Mouse (Mus musculus) kidney, postnatal 4 days (tissue): ENCODE measurements at regions not wholly inside any gene's neighbourhood (a gene's known extent, or its start where the extent isn't known, plus 50 kb on each side); places are given as distances from the start of the nearest gene placed in this dataset.

ENCODE experiments used
- DNase-seq, 2 experiments: peaks; one replicate each; pipeline ENCODE4 v3.0.0; 2021; ENCODE audit warnings: mixed read lengths in 2 of 2

DNA sequence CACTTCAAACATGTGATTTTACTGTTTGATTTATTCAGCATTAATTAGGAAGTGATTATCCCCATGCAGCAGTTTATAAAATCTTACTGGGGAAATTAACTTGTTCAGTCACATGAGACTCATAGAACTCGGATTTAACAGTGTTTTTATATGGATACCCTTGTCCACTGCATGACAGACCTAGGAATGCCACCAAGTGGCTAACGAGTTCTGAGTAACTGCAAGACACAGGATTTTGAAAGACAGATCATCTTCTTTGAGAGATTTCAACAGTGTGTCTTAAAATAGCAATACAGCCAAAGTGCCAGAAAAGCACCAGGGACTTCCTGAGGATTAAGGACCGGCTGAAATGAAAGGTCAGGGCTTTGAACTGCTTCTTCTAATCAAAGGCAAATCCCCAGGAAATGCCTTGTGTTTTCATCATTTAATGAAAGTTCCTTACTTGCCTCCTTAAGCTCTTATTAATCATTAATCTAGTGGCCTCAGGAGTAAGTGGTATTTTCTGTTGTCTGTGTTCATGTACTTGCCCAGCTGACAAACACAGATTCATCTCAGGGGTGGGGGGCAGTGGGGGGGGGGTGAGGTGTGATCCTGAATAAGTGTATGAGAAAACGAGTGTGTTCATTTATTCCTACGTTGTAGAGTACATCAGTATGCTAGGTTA is 193.4 kb downstream of the Gm13691 start:
- peak in 1 of 2 experiments; percentile 7 for DNase-seq

DNA sequence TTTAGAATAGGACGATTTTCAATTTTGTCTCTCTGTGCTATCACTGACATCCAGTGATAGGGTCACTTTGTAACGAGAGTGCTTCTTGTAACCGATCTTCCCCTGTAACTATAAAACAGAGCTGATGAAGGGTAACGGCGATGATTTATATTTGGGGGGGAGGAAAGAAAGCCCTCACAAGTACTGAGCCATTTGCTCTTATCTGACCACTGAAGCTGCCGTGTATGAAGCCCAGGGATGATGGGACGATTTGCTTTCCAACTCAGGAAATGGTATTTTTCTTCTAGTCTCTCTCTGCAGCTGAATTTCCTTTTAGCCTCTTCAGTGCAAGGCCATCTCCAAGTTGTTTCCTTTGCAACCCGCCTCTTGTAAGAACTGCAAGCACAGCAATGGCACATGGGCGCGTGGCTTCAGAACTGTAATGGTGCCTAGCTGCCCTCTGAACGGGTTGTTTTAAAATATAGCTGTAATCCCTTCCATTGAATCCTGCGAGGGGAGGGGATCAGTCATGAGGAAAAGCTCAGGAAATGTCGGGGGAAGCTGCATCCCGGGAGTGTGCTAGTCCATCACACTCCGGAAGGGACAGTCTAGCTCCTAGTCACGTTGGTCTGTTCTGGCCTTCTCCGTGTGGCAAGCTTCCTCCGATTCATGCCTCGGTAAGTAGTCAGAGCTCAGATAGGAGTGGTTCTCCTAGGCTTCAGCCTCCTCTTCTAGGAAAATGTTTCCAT is 194.1 kb downstream of the Gm13691 start:
- peak; percentile 27 to 66 for DNase-seq

DNA sequence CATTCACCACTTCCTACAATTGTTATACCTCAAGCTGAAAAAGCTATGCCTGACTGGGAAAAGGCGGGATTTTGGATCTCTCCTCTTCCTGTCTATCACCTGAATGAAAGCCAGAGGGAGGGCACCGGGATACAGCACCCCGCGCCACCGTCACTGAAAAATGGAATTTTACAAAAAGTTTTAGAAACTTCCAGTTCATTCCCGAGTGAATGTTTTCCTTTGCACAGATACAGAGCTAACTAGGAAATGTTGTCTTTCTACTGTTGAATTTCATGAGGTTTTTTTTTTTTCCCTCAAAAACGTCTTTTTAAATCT is 194.6 kb downstream of the Gm13691 start:
- DNase-seq = no peak

DNA sequence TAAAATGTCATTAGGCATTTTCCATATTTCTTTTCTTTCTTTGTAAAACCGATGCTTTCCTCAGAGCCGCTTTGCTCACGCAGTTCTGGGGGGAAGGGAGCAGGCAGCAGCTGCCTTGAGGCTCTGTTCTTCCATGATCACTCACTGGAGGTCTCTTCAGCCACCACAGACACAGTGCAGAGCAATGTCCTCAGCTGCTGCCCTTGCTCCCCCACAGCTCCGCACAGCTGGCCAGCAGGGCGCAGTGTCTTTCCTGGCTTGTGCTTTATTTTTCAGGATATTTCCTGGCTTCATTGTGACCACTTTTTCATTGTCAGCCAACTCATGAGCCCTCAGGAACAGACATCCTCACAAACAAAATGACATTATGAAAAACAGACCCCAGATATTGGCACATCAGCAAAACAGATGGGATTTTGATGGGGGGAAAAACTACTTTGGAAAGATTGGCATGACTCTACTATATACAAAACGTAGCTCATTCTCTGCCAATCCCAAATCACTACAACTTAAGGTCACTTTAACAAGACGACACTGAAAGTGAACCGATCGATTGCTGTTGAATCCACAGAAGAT is 195.9 kb downstream of the Gm13691 start:
- DNase-seq = peak; percentile 71 to 77

DNA sequence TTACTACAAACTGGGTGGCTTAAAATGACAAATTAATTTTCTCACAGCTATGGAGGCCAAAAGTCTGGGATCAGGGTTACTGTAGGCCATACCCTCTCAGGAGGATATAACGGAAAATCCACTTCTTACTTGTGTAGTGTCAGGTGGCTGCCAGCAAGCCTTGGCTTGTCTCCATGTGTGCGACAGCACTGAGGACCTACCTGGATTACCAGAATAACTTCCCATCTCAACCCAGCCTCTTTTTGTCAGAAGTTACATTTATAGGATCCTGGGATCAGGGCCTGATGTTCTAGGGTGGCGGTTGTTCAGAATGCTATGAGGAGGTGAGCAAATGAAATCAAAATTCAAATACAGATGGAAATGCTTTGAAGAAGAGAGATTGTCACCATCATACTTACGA is 197.1 kb downstream of the Gm13691 start:
- DNase-seq = no peak

DNA sequence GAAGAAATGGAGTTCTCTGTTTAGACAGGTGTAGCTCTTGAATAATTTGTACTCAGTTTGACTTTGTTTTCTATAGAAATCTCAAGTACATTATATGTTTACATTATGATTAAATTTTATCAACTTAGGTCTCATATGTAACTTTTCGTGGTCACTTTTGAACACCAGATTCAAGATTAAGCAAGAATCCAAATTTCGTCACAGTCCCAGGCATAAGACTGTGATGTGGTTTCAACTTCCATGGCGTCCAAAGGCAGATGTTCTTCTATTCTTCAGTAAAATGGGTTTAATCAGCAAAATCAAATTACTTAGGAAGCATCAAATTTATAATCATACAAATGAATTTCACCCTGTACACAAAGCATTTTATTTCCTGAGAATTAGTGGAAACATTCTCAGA is 198.9 kb downstream of the Gm13691 start:
- DNase-seq = no peak

DNA sequence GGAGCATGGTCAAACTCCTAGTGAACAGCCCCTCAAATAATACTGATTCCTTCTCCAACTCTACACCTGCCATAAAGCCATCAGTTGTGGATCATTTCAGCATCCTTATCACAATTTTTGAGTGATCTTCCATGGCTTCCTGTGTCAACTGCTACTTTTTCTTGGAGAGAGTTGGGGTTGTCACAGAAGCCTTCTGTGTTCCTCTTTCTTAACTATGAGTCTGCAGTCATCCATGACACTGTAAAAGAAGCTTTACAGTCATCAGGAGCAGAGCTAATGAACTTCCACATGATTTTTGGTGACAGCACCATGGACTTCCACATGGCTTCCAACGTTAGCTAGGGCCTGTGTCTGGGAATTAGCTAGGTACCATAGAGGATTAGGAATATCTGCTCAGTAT is 208.1 kb downstream of the Calcrl start:
- no peak for DNase-seq

DNA sequence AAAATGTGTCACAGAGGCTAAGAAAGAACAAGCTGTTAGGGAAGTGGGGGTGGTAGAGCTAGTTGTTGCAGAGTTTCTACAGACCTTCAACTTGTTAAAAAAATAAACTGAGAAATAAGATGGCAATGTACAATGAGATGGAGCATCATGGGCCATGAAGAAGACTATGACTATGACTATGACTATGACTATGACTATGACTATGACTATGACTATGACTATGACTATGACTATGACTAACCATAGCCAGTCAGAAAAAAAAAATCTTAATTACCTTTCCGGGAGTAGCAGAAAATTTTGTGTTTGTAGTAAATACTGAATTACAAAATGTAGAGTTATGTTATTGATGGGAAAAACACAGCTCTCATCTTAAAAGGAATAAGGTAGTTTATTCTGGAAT is 203.2 kb downstream of the Calcrl start:
- DNase-seq = no peak

DNA sequence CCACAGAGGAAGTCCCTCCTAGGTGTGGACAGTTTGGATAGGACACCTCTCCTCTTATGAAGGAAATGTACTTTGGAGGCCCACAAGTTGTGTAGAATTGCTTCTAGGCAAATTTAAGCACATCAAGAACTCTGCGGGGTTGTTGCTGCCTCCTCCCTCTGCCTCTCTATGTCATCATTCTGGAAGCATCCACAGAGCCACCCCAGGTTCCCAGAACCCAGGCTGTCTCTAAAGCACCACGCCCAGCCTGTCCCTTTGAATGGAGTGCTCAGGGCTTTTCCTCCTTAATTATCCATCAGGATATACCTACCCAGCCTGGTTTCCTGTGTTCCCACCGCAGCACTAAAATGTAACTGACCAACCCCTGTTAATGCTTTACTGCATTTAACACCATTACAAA is 195.4 kb downstream of the Calcrl start:
- DNase-seq = peak; percentile 10 to 28

DNA sequence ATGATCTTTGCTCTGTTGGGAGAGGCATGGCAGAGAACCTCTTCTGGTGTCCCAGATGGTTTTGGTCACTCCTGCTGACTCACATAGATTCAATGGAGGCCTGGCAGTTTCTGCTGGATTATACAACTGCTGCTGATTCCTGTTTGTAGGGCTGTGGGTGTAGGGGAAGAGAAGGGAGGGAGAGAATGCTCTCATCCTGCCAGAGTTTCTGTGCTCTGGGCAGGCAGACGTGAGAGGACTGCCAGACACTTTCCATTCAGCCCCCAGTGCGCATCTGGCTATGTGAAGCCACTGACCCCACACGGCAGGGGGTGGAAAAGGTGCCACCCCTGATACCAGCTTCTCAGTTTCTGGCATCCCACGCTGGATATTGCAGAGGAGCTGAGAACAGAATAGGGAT is 189.6 kb downstream of the Calcrl start:
- no peak for DNase-seq

DNA sequence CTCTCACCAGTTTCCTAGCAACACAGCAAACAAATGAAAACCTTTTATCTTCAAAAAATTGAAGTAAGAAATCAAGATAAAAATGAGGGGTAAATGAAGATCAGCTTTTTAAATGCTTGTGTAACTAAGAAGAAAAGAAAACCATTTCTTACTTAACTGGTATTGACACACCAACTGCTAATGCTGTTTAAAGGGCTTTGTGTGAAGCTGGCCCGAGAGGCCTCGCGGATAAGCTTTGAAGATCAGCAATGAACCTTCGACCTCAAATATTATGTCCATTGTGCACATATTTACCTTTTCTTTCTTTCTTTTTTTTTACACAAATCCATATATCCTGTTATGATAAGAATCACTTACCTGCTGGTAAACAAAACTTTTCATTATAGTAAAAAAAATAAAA is 184.0 kb downstream of the Calcrl start:
- no peak for DNase-seq

DNA sequence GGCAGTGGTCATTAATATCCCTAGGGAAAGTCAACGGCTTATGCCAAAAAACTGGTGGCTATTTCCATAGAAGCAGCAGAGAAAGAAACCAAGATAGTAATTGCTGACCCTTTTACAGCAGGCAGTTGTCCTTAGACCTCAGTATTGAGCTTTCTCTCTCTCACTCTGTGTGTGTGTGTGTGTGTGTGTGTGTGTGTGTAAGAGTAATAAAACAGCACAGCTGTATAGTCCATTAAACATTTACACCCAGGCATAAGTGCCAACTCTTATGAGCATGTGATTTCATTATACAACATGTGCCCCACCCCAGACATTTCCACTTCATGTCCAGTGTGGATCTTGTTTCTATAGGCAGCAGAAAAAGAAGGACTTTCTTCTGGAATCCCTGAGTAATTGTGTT is 183.2 kb downstream of the Calcrl start:
- DNase-seq = no peak

DNA sequence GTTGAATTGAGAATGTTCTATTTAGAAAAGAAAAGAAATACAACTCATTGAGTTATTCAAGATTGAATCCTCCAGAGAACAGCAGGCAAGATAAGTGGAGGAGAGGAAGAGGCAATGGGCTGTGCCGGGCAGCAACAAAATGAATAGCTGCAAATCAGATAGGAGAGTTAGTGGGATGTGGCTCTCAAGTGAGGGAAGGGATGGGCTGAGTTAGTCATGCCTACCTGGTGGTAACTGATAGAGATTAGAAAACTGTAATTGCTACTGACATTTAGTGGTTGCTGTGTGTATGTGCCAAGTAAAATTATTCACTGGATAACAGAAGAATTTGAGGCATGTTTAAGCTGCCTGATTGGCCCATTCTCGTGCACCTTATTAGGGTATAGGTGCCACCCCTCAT is 179.3 kb downstream of the Calcrl start:
- DNase-seq = no peak

DNA sequence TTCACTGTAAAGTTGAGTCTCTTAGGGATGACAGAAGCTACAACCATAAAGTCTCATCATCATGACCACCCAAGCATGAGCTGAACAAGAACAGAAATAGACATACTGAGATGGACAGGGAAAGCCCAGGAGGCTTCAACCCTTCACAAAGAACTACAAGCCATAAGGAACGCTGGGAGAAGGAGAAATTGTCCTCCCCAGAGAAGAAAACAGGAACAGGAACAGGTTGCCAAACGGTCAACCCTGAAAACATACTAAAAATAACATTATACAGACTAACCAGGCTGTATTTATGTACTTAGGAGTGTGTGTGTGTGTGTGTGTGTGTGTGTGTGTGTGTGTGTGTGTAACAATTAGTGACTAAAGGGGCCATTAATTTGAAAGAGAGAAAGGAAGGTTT is 178.6 kb downstream of the Calcrl start:
- no peak for DNase-seq

DNA sequence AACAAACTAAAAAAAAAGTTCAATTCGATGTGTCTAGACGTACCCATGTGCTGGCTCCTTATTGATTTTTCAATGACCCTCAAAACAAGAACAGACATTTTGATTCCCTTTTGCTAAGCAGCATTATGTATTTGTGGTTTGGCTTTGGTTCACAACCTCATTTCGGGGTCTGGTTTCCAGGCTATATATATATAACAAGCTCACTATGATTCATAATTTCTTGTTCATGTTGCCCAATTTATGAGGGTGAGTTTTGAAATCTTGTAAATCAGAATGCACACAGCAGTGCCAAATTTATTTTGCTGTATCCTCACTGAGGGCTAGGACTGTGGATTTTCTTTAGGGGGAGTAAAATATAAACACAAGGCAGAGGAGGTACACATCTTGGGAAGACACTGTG is 177.0 kb downstream of the Calcrl start:
- no peak for DNase-seq

DNA sequence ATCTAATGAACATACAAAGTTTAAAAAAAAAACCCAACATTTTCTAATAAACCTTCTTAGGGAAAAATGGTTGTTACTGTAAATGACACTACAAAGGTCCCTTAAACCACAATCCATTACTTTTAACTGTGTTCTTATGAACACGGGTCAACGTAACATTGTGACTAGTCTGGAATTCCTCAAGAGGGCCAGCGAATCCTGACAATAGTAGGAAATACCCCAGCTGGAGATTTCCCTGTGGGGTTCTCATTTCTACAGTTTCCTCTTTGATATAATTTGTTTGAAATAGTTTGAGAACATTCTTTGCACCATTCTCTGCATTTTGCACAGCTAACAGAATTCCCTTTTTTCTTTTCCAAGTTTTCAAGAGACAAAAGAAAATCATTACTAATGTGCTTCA is 175.3 kb downstream of the Calcrl start:
- no peak for DNase-seq

DNA sequence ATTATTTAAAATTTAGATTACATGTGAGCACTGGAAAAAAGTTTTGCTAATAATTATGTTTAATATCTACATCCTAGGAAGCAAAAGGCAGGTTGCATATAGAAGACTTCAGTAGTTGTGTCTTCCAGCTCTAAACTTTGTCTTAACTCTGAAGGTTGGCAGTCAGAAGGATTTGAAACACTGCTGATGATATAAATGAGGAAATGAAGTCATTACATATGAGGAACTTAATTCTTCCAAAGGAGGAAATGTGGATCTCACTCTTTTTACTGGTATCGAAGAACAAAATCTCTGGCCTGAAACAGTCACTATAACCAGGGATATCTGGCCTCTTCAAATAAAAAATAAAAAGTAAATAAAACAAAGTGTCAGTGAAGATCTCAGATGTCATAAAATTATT is 173.1 kb downstream of the Calcrl start:
- DNase-seq = no peak

DNA sequence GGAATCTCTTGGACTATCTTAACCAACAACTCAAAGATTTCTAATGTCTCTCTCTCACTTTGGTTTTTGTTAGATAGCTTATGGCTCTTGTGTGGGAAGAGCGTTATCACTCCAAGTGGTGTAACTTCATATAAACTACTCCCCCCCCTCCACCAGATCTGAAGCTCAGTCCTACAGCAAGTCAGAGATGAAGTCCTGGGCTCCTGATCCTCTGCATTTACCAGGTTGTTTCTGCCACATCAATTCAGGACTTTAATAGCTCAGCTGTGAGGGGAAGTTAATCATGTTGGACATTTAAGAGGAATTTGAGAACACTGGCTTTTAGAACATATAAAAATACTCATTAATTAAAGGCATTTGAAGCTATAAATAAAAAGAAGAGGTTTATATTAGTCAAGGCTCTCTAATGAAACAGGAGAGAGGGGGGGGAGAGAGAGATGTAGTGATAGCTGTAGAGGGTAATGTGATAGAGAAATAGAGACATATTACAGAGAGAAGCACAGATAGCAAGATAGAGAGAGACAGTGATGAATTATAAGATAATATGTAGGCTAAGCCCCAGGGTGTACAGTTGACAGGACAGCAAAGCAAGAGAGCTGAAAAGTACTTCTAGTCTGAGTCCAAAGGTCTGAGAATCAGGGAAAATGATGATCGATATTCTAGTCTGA is 166.7 kb downstream of the Calcrl start:
- DNase-seq = no peak

DNA sequence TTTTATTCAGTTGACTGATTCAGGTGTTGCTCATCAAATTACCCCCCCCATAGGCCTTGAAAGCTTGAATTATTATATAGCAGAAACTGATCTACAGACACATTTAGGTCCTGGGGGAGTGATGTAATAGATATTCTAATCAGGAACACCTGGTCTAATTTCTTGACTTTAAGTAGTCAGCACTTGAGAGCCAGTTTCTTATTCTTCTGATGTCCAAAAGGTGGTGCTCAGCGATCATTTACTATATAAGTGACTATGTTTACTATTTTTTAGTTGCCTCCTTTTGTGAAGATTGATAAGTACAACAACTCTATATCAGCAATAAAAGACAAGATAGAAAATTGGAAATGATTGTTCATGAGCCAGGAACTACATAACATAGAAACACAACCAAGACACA is 166.0 kb downstream of the Calcrl start:
- no peak for DNase-seq

DNA sequence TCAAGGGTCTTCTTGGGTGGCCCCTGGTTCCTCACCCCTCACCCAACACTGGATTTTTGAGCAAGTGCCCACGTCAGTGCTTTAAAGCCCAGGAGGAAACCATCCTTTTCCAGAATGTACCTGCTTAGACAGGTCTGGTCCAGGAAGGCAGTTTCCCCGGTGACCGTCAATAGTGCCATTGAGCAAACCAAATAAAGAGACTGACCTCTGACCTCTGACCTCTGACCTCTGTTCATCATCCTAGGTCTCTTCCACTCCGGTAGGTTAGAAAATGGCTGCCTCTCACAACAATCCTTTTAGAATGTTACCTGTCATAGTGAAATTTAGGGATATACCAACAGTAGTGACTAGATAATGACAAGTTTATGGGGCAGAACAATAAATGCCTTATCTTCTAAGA is 164.5 kb downstream of the Calcrl start:
- DNase-seq = no peak

DNA sequence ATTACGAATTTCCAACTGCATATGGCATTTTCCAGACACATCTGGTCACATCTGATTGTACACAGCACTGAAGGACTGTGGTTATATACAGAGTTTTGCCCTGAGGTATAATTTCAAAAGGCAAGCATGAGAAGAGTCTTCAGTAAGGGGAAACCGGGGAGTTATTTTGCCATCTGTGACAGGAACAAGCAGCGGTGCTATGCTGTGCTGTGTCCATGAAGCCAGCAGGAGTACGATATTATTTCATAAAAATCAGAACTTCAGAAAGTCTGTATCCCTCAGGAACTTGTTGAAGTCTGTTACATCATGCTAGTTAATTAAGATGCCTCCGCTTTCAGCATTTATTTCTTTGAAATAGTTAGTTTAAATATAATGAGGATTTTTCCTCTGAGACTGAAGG is 163.7 kb downstream of the Calcrl start:
- DNase-seq = no peak

DNA sequence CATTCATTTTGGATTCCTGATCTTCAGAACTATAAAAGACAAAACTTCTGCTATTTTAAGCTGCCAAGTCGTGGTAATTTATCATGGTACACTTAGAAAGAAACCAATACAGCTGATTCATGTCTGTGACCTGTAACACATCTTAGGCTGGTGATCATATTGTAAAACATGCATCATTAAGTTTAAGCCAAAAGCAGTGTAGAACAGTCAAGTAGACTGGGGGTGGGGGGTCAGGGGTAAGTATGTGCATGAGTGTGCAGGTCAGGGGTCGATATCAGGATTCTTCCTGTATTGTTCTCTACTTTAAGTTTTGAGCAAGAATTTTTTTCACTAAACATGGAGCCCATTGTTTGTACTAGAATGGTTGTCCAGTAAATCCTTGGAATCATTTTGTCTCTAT is 160.7 kb downstream of the Calcrl start:
- DNase-seq = no peak

DNA sequence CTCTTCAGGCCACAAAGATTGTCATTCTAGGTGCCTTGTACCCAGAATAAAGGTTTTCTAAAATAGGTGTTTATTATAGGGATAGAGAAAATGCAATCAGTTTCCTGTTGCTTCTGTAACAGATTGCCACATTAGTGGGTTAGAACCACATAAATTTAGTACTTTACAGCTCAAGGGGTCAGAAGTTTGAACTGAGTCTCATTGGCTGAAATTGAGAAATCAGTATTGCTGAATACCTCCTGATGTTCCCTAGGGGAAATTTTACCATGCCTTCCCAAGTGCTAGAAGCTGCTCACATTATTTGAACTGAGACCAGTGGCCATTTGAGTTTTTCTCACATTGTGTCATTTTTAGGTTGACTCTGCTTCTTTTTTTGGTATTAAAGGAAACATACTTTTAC is 160.2 kb downstream of the Calcrl start:
- no peak for DNase-seq

DNA sequence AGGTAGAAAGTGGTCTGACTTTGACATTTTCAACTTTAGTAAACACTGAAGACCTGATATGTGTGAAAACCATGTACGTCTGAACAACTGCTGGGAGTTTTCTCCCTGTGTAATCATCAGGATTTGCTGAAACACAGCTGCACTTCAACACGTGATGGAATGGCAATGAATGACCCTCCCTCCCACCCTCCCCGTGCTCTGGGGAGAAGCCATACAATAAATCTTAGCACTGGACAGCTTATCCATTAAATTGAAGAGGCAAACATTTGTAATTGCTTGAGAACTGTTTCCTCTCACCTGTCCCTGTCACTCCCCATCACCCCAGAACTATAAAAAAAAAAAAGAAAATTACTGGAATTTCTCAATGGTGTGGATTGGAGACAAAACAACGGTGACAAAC is 159.1 kb downstream of the Calcrl start:
- DNase-seq = no peak
